Mouse (Mus musculus): ENCODE results near the gene St6galnac3.

St6galnac3 gene

DNA sequence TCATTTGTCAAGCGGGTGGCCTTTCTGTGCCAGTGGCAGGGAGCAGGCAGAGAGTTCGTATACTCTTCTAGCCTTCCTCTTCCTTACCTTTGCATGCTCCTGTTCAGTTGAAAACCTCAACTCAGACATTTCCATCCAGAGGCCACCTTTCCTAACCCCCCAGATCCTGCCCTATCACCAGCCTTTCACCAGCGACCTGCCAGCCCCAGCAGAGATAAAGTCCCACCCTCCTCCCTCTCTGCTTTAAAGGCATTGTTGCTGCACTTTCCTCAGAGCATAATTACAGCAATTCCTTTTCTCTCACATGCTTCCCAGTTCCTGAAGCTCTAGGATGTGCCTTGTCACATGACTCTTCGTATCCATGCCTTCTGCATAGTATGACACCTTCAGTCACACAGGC lies 215.3 kb downstream of the St6galnac3 start:
- no peak for DNase-seq

DNA sequence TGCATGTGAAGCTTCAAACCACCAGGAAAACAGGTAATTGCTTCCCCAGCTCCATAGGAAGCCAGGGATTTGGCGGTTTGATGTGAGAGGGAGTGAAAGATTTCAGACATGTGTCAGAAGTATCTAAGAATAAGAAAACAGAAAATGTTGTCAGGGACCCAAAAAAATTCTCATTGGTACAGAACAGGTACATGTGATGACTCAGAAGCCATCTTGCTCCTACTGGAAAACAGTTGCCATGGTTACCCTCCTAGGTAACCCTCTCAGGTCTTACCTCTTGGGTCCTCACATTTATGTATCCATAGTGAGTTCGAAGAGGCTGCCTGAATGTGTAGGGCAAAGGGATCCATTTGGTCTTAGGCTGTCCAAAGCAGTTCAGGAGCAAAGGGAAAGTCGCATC lies 215.9 kb downstream of the St6galnac3 start:
- no peak for DNase-seq

DNA sequence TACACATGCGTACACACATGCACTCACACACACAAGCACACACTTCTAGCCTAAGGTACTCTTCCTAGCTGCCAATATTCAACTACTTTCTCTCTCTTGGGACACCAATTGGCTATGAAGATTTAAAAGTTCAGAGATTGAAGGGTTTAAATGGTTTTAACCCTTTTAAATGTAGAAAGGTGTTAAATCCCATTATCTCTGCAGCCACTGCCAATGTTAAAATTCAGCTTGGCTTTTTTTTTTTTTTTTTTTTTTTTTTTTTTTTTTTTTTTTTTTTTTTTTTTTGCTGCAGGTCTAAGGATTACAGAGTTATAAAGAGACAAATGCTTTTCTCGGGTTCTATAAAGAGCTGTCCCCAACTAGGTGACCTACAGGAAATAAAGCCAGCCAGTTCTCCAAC lies 216.4 kb downstream of the St6galnac3 start:
- DNase-seq = no peak

GRCm38 (mm10) chr3:153507599-153507998 lies 217.4 kb downstream of the St6galnac3 start:
- no peak for DNase-seq

GRCm38 (mm10) chr3:153502488-153502887 lies 222.5 kb downstream of the St6galnac3 start:
- no peak for DNase-seq

DNA sequence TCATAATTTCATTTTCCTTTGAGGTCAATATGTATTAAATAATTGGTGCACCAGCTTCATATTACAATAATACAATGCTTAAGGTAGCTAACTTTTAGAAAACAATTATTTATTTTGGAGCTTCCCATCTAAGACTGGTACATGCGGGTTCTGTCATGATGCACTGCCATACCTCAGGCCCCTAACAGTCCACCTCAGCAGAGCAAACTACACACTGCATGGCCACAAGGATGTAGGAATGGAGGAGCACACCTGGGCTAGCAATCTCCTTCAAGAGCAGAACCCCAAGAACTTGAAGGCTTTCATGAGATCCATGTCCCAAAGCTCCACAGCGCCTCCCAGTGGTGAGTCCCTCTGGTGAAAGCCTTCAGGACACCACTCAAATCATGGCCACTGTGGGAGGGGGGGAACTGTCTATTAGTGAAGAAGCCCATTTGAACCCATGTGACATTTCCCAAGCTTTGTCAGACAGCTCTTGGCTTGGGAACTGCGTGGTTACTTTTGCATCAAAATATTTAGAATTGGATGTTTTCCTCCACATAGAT lies 223.6 kb downstream of the St6galnac3 start:
- peak; percentile 74 for DNase-seq

GRCm38 (mm10) chr3:153492986-153493385 lies 232.0 kb downstream of the St6galnac3 start:
- no peak for DNase-seq

DNA sequence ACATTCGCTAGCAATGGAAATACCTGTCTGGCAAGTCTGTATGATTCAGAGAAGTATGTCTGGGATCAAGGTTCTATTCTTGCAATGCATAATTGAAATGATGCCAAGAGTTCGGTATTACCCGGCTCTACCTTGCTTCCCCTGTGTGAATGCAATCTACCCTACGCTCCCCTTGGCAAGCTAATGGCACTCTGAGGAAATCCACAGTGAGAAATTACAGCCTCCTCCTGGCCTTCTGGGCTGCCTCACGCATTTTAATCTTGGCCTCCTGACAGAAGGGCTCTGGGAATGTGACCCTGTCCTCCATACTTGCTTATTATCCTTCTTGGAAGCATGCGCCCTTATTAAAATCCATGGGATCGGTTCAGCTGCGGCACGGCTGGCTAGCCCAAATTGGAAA lies 235.3 kb downstream of the St6galnac3 start:
- no peak for DNase-seq

GRCm38 (mm10) chr3:153488931-153489330 lies 236.0 kb downstream of the St6galnac3 start:
- DNase-seq = no peak

GRCm38 (mm10) chr3:153485176-153485575 lies 239.8 kb downstream of the St6galnac3 start:
- DNase-seq = no peak

DNA sequence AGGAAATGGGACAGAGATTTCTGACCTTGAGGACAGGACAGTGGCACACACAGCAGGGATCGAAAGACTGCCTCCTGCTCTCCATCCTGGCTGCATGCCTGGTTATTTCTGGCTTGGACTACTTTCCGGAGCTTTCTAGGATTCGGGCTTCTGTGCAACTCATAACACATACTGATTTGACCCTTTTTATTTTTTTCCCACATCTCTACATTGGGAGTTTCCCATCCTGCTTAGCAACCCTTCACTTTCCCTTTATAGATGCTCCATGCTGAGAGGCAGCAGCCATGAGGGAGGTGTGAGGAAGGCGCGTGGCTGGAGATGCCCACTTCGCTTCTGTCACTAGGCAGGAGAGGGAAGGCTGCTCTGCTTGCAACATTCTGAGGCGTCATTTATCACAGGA lies 240.3 kb downstream of the St6galnac3 start:
- DNase-seq = no peak

DNA sequence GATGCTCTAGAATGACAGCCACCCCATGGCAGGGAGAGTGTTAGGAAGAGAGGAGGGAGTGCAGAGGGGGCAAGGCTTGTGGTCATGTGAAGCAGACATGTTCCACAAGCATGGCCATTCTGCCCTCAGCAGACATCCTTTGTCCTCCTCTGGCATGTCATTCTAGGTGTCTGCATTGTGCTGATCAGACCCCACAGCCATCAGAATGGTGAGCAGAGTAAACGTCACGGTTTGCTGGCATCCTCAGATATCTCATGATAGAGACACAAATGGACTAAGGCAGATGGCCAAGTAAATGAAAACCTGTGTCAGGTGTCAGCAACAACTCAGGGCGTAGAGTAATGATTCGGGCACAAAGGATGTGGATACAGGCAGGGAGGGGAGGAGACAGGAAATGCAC lies 241.3 kb downstream of the St6galnac3 start:
- DNase-seq = no peak

- no peak for DNase-seq
Measured at GRCm38 (mm10) chr3:153482098-153482497, 242.9 kb downstream of the St6galnac3 start.

DNA sequence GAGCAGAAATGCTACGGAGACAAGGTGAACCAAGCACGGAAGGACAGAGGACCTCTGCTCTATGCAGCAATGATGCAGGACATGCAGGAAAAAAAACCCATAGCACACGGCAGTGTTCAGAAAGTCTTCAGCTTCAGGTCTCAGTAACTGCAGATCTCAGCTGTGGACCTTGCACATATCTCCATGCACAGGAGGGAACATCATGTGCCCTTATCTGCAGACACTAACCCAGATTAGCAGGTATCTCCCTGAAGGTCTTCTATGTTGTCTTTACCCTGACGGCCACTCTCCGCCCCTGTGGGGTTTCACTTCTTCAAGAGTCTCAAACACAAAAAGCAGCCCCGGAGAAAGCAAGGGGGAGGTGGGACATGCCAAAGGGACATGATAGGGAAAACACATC lies 244.0 kb downstream of the St6galnac3 start:
- DNase-seq = no peak

DNA sequence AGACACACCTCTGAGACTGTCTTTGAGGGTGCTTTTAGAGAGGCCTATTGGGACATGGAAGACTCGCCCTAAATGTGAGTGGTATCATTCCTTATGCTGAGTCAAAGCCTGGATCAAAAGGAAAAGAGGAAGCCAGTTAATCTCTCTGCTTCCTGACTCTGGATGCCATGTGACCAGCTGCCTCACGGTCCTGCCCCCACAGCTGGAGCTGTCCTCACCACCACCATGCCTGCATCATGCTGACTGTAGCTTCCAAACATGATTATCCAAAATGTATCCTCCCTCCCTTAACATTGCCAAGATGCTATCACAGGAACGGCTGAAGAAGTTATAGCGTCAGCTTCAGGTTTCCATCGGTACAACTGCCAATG lies 244.4 kb downstream of the St6galnac3 start:
- DNase-seq = no peak

- DNase-seq = no peak
Measured at GRCm38 (mm10) chr3:153480005-153480635, 244.9 kb downstream of the St6galnac3 start.

- DNase-seq = no peak
Measured at GRCm38 (mm10) chr3:153475919-153476318, 249.1 kb downstream of the St6galnac3 start.

DNA sequence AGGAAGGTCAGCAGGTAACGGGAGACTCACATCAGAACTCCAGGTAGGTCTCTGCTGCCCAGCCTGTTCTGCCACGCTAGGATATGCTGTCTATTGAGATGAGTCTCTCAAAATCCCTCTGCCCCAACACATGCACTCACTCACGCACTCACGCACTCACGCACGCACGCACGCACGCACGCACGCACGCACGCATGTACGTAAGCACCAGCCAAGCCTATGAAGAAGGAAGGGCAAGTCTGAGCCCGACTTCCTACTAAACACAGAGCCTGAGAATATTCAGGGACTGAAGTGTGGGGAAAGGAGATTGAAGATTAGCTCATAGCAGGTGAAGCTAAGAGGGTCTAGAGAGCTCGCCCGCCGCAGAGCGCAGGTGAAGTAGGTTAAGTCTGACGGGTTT lies 249.5 kb downstream of the St6galnac3 start:
- DNase-seq = no peak

DNA sequence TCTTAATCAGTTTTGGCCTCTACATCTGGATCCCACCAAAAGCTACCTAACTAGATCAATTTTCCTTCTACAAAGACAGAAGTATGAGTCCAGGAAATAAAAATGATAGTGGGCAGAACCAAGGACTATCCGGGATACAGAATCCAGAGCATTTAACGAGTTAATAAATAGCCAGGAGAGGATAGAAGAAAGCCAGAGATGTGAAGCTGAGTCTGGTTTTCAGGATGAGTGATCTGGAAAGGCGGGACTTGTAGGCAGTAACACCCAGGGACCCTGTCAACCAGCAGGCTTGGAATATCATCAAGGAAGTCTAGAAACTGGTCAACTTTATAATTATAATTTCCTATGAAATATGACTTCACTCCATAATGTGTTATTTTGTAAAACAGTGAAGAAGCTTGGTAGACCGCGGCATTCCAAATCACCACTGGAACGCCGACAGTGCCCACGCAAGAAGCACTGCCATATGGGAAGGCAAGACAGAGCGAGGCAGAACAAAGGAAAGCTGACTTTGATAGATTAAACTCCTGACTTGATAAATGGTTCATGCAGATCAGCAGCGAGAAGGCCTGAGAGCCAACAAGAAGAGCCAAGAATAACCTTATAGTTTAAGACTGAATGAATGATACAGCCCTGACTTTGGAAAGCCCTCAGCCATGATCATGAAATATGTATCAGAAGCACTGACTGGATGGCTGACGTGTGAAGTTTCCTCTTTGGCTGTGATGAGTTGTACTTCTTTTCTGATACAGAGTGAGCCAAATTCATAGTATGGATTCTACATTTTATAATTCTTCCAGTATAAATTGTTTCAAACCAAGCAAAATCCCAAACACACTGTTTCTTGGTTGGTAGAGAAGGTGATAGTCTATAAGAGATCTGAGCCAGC lies 252.1 kb downstream of the St6galnac3 start:
- no peak for DNase-seq

DNA sequence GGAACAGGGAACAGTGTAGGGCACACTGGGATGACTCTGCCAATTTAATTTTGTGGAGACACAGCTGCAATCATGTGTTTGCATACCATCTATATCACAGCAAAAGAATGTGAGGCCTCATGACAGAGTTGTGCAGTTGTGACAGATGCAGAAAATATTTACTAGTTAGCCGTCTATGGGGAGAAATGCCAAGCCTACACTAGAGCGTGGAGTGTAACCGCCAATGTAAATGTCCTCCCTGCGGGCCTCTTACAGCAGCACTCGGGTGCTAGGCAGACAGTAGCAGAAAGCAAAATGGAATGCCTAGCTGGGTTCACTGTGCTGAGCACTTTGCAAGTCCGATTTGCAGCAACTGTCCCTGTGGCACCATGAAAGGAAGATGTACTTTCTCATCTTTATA lies 261.1 kb downstream of the St6galnac3 start:
- DNase-seq = no peak

- DNase-seq = no peak
Measured at GRCm38 (mm10) chr3:153460173-153460572, 264.8 kb downstream of the St6galnac3 start.

DNA sequence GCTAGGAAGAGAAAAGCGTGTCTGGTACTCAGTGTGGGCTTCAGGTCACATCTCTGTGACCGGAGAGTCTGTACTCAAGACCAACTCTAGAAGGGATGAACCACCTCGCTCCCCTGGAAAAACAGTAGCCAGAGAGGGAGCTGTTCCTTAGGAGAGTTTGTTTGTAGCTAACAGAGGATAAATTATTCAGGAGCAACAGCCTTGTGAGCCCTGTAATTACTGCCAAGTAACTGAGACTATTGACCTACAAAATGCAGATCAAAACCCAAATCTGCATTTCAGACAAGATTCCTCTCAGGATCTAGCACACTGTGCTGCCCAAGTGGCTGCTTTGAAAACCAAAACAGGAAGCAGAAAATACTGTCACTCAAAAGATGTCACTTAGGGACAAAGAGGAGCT lies 266.4 kb downstream of the St6galnac3 start:
- DNase-seq = no peak

- no peak for DNase-seq
Measured at GRCm38 (mm10) chr3:153457701-153458100, 267.3 kb downstream of the St6galnac3 start.

DNA sequence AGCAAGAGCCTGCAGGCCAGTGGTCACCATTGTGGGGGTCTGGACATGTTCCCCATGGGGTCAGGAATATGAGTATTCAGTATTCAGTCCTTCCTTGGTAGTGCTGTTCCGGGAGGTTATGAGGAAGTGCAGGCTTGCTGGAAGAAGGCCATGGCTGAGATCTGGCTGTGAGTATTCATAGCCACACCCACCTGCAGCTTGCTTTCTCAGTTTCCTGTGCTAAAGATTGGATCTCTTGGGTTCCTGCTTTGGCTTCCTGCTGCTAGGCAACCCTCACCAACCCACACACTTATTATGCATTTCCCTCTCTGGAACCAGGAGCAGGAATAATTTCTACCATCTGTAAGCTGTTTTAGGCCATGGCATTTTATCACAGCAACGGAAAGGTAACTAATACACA lies 267.8 kb downstream of the St6galnac3 start:
- no peak for DNase-seq
